Mouse (Mus musculus): ENCODE data around the gene Prepl. TPM values are rescaled to one million over a fixed set of nuclear protein-coding genes. Genes with fewer than 3 reads are reported as not detected.

The Prepl gene
- total and polyA plus RNA-seq, 2 experiments = 7.1 to 14.0 TPM

DNA sequence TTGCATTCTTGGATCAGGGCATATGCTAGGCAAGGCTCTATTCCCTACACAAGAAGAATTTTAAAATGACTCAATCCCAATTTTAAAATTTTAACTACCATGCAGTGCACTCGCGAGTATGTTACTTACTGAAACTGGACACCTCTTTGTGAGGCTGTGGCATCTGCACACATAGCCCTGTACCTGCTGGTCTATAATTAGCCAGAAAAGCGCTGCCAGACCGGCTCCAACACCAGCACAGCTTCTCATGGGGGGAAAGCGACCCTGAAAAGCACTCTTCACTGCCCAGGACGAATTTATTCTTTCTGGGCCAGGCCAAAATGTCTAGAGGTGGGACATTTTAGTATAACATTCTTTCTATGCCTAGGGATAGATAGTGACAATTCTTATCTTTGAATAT is 19.4 kb downstream of the Prepl start:
- no peak for DNase-seq (ENCODE audit: extremely low read depth, low read depth, low spot score)
- H3K36me3 ChIP-seq (ENCODE audit: control insufficient read depth, insufficient read depth, low read length) = peaks cover 33% of the 10 kb centered on the region
- H3K4me3 ChIP-seq (ENCODE audit: insufficient read depth, low read depth, low read length) = no peak overlapping the region
- TF ChIP-seq POLR2A (IDR thresholded peaks at IDR 0.05; ENCODE audit: extremely low read depth, insufficient read depth, low read length) = no peak
- no peak for TF ChIP-seq CTCF (IDR thresholded peaks at IDR 0.05; ENCODE audit: low read depth, low read length)
- no peaks in the 10 kb centered on the region for H3K79me2 ChIP-seq (ENCODE audit: control insufficient read depth, insufficient read depth, low read length)
- no peaks in the 10 kb centered on the region for H3K27me3 ChIP-seq (ENCODE audit: control insufficient read depth, insufficient read depth, low read length)
- no peak overlapping the region for H3K27ac ChIP-seq (replicated peaks; ENCODE audit: insufficient read depth, low read depth, low read length)
- no peak overlapping the region for H3K9ac ChIP-seq (ENCODE audit: low read depth, low read length)
- 93% methylated on average over 6 of the region's 6 CpGs for WGBS
- H3K4me1 ChIP-seq (ENCODE audit: control insufficient read depth, insufficient read depth, low read length) = no peaks in the 10 kb centered on the region

DNA sequence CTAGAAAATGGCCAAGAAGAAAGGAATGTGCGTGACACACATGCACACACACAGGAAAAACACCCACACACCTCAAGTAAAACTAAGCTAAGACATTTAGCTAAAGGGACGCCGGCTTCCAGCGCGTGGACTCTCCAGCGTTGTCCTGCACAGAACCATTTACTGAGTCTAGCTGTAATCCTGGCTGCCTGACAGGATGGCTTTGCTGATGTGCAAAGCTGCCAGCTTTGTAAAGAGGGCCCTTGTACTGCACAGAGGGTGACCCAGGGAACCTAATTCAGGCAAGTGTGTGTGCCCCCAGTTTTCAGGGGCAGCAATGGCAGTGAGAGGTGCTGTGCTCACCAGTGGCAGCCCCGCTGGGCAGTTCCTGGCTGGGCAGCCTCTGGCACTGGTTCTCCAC is 22.7 kb downstream of the Prepl start:
- Histone ChIP-seq H3K9ac (ENCODE audit: low read depth, low read length) (no peak overlapping the region), H3K36me3 (ENCODE audit: control insufficient read depth, insufficient read depth, low read length) (peaks cover 37% of the 10 kb centered on the region), H3K79me2 (ENCODE audit: control insufficient read depth, insufficient read depth, low read length) (no peaks in the 10 kb centered on the region), H3K4me3 (ENCODE audit: insufficient read depth, low read depth, low read length) (no peak overlapping the region), H3K27ac (replicated peaks; ENCODE audit: insufficient read depth, low read depth, low read length) (no peak overlapping the region), H3K27me3 (ENCODE audit: control insufficient read depth, insufficient read depth, low read length) (no peaks in the 10 kb centered on the region), H3K4me1 (ENCODE audit: control insufficient read depth, insufficient read depth, low read length) (no peaks in the 10 kb centered on the region)
- 77% methylated on average over 7 of the region's 7 CpGs for WGBS
- no peak for DNase-seq (ENCODE audit: extremely low read depth, low read depth, low spot score)
- no peak for TF ChIP-seq CTCF (IDR thresholded peaks at IDR 0.05; ENCODE audit: low read depth, low read length)
- TF ChIP-seq POLR2A (IDR thresholded peaks at IDR 0.05; ENCODE audit: extremely low read depth, insufficient read depth, low read length) = no peak

- TF ChIP-seq CTCF (IDR thresholded peaks at IDR 0.05; ENCODE audit: low read depth, low read length) = no peak
- no peak for TF ChIP-seq POLR2A (IDR thresholded peaks at IDR 0.05; ENCODE audit: extremely low read depth, insufficient read depth, low read length)
- Histone ChIP-seq H3K4me1 (ENCODE audit: control insufficient read depth, insufficient read depth, low read length) (no peaks in the 10 kb centered on the region), H3K27ac (replicated peaks; ENCODE audit: insufficient read depth, low read depth, low read length) (no peak overlapping the region), H3K36me3 (ENCODE audit: control insufficient read depth, insufficient read depth, low read length) (peaks cover 34% of the 10 kb centered on the region; the same call in 1 of the 2 replicates), H3K79me2 (ENCODE audit: control insufficient read depth, insufficient read depth, low read length) (no peaks in the 10 kb centered on the region), H3K4me3 (ENCODE audit: insufficient read depth, low read depth, low read length) (no peak overlapping the region), H3K27me3 (ENCODE audit: control insufficient read depth, insufficient read depth, low read length) (no peaks in the 10 kb centered on the region), H3K9ac (ENCODE audit: low read depth, low read length) (no peak overlapping the region)
- WGBS = 90% methylated on average over 7 of the region's 7 CpGs
- DNase-seq (ENCODE audit: extremely low read depth, low read depth, low spot score) = no peak
Observed at GRCm38 (mm10) chr17:85063560-85063959, 26.5 kb downstream of the Prepl start.

DNA sequence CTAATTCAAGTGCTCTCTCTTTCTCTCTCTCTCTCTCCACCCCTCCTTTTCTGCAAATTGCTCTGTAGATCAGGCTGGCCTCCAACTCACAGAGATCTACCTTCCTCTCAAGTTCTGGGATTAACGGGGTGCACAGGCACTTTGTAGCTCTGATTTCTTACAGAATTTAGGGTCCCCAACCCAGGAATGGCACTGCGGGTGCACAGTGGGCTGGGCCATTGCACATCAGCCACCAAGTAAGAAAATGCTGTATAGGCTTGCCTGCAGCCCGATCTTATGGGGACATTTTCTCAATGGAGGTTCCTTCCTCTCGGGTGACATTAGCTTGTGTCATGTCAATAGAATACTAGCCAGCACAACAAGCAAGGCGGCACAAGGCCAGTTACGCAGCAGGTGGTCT is 30.9 kb downstream of the Prepl start:
- Histone ChIP-seq H3K79me2 (ENCODE audit: control insufficient read depth, insufficient read depth, low read length) (no peaks in the 10 kb centered on the region), H3K27ac (replicated peaks; ENCODE audit: insufficient read depth, low read depth, low read length) (no peak overlapping the region), H3K27me3 (ENCODE audit: control insufficient read depth, insufficient read depth, low read length) (no peaks in the 10 kb centered on the region), H3K4me3 (ENCODE audit: insufficient read depth, low read depth, low read length) (no peak overlapping the region), H3K36me3 (ENCODE audit: control insufficient read depth, insufficient read depth, low read length) (peaks cover 17% of the 10 kb centered on the region; the same call in 1 of the 2 replicates), H3K4me1 (ENCODE audit: control insufficient read depth, insufficient read depth, low read length) (peaks cover 6% of the 10 kb centered on the region), H3K9ac (ENCODE audit: low read depth, low read length) (no peak overlapping the region)
- WGBS = 92% methylated on average over 6 of the region's 6 CpGs
- TF ChIP-seq CTCF (IDR thresholded peaks at IDR 0.05; ENCODE audit: low read depth, low read length) = no peak
- no peak for TF ChIP-seq POLR2A (IDR thresholded peaks at IDR 0.05; ENCODE audit: extremely low read depth, insufficient read depth, low read length)
- no peak for DNase-seq (ENCODE audit: extremely low read depth, low read depth, low spot score)

GRCm38 (mm10) chr17:85058276-85058675 is 31.8 kb downstream of the Prepl start:
- Histone ChIP-seq H3K4me1 (ENCODE audit: control insufficient read depth, insufficient read depth, low read length) (peaks cover 6% of the 10 kb centered on the region), H3K4me3 (ENCODE audit: insufficient read depth, low read depth, low read length) (no peak overlapping the region), H3K27ac (replicated peaks; ENCODE audit: insufficient read depth, low read depth, low read length) (no peak overlapping the region), H3K36me3 (ENCODE audit: control insufficient read depth, insufficient read depth, low read length) (peaks cover 17% of the 10 kb centered on the region; the same call in 1 of the 2 replicates), H3K27me3 (ENCODE audit: control insufficient read depth, insufficient read depth, low read length) (no peaks in the 10 kb centered on the region), H3K79me2 (ENCODE audit: control insufficient read depth, insufficient read depth, low read length) (no peaks in the 10 kb centered on the region), H3K9ac (ENCODE audit: low read depth, low read length) (no peak overlapping the region)
- DNase-seq (ENCODE audit: extremely low read depth, low read depth, low spot score) = no peak
- WGBS = 95% methylated on average over 7 of the region's 7 CpGs
- TF ChIP-seq CTCF (IDR thresholded peaks at IDR 0.05; ENCODE audit: low read depth, low read length) = no peak
- TF ChIP-seq POLR2A (IDR thresholded peaks at IDR 0.05; ENCODE audit: extremely low read depth, insufficient read depth, low read length) = no peak

DNA sequence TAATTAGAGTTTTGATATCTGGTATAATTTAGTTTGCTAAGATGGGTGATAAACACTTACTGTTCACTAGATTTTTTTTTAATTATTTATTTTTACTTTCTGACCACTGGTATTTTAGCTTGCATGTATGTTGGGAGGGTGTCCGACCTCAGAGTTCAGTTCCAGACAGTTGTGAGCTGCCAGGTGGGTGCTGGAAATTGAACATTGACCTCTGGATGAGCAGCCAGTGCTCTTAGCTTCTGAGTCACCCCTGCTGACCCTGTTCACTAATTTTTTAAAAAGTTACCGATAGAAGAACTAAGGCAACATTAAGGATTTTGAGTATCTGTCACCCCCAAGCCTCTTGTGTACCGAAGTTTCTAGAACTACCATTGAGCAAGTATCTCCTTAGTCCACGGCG is 41.7 kb downstream of the Prepl start:
- no peak overlapping the region for H3K4me3 ChIP-seq (ENCODE audit: insufficient read depth, low read depth, low read length)
- no peaks in the 10 kb centered on the region for H3K36me3 ChIP-seq (ENCODE audit: control insufficient read depth, insufficient read depth, low read length)
- TF ChIP-seq CTCF (IDR thresholded peaks at IDR 0.05; ENCODE audit: low read depth, low read length) = no peak
- no peak for TF ChIP-seq POLR2A (IDR thresholded peaks at IDR 0.05; ENCODE audit: extremely low read depth, insufficient read depth, low read length)
- no peak overlapping the region; the same call in 1 of the 2 replicates for H3K9ac ChIP-seq (ENCODE audit: low read depth, low read length)
- WGBS = 58% methylated on average over 5 of the region's 5 CpGs
- H3K79me2 ChIP-seq (ENCODE audit: control insufficient read depth, insufficient read depth, low read length) = no peaks in the 10 kb centered on the region
- peaks cover 35% of the 10 kb centered on the region for H3K4me1 ChIP-seq (ENCODE audit: control insufficient read depth, insufficient read depth, low read length)
- H3K27ac ChIP-seq (replicated peaks; ENCODE audit: insufficient read depth, low read depth, low read length) = peak overlapping the region; percentile 76
- H3K27me3 ChIP-seq (ENCODE audit: control insufficient read depth, insufficient read depth, low read length) = no peaks in the 10 kb centered on the region
- DNase-seq (ENCODE audit: extremely low read depth, low read depth, low spot score) = peak; percentile 85
